Mouse (Mus musculus): ENCODE data around the gene Dkk1.

Gene Dkk1

GRCm38 (mm10) chr19:30549044-30549853 lies at the start of gene Dkk1:
Dkk1 (minus strand) TSS chr19:30549665.
- peak; percentile 73 for DNase-seq (ENCODE audit: extremely low spot score, low spot score)

GRCm38 (mm10) chr19:30586366-30586765 lies 36.9 kb upstream of the Dkk1 start:
- DNase-seq (ENCODE audit: extremely low spot score, low spot score), result no peak

- DNase-seq (ENCODE audit: extremely low spot score, low spot score), result no peak
These were observed 15.1 kb upstream of the Dkk1 start for GRCm38 (mm10) chr19:30564516-30564915.

- DNase-seq (ENCODE audit: extremely low spot score, low spot score), result no peak
These were observed 14.4 kb upstream of the Dkk1 start for GRCm38 (mm10) chr19:30563876-30564275.

GRCm38 (mm10) chr19:30558024-30558423 lies 8.6 kb upstream of the Dkk1 start:
- no peak for DNase-seq (ENCODE audit: extremely low spot score, low spot score)

- peak; percentile 65 for DNase-seq (ENCODE audit: extremely low spot score, low spot score)
These were observed 5.0 kb upstream of the Dkk1 start for GRCm38 (mm10) chr19:30554467-30554881.

- no peak for DNase-seq (ENCODE audit: extremely low spot score, low spot score)
These were observed 4.3 kb upstream of the Dkk1 start for GRCm38 (mm10) chr19:30553740-30554139.

GRCm38 (mm10) chr19:30552260-30552659 lies 2.8 kb upstream of the Dkk1 start:
- no peak for DNase-seq (ENCODE audit: extremely low spot score, low spot score)

GRCm38 (mm10) chr19:30549854-30550647 lies 586 bp upstream of the Dkk1 start:
- no peak for DNase-seq (ENCODE audit: extremely low spot score, low spot score)

GRCm38 (mm10) chr19:30548411-30549043 lies 938 bp downstream of the Dkk1 start:
- peak; percentile 53 for DNase-seq (ENCODE audit: extremely low spot score, low spot score)

- DNase-seq (ENCODE audit: extremely low spot score, low spot score), result peak; percentile 45
These were observed 10.0 kb downstream of the Dkk1 start for GRCm38 (mm10) chr19:30539365-30539941.

GRCm38 (mm10) chr19:30516771-30517170 lies 32.7 kb downstream of the Dkk1 start:
- DNase-seq (ENCODE audit: extremely low spot score, low spot score), result no peak

- DNase-seq (ENCODE audit: extremely low spot score, low spot score), result no peak
These were observed 39.0 kb downstream of the Dkk1 start for GRCm38 (mm10) chr19:30510481-30510880.

- no peak for DNase-seq (ENCODE audit: extremely low spot score, low spot score)
These were observed 44.0 kb downstream of the Dkk1 start for GRCm38 (mm10) chr19:30505497-30505896.
